Comparison of ENCODE assay signal across 8 mouse cellular contexts in genomic region chr10:81863409-81864407, GRCm38 (mm10). TPM values are rescaled to one million over a fixed set of nuclear protein-coding genes. Genes with fewer than 3 reads are reported as not detected.
DNase-seq lines count a peak whose midpoint lies in the region; ATAC-seq lines count a peak whose summit lies in the region.
"Not testable (repeated sequence)": the region's sequence is repeated elsewhere in the genome, so short reads cannot be mapped to it uniquely, and the experiment has no call there.

Gm32687 (plus strand) TSS chr10:81863934.

- H3K27ac ChIP-seq in forebrain, embryonic 10.5 days; intestine, embryonic 14.5 days (ENCODE audit: low read depth); lung, embryonic 15.5 days; neural tube, embryonic 13.5 days (replicated peaks): not testable (repeated sequence)

- H3K27me3 ChIP-seq in forebrain, embryonic 10.5 days (ENCODE audit: poor library complexity, severe bottlenecking); intestine, embryonic 14.5 days (replicated peaks; ENCODE audit: control insufficient read depth, insufficient read depth, low read length); lung, embryonic 15.5 days; neural tube, embryonic 13.5 days: not testable (repeated sequence)

- H3K4me3 ChIP-seq in forebrain, embryonic 10.5 days = peak within 1 kb of the TSS; percentile 29; the same call in 1 of the 2 replicates
- H3K4me3 ChIP-seq in intestine, embryonic 14.5 days (ENCODE audit: low read depth, low read length); lung, embryonic 15.5 days; neural tube, embryonic 13.5 days: not testable (repeated sequence)

- H3K36me3 ChIP-seq in forebrain, embryonic 10.5 days (replicated peaks); intestine, embryonic 14.5 days (ENCODE audit: control insufficient read depth, insufficient read depth, low read length); lung, embryonic 15.5 days; neural tube, embryonic 13.5 days: not testable (repeated sequence)

- H3K4me1 ChIP-seq in forebrain, embryonic 10.5 days; intestine, embryonic 14.5 days (replicated peaks; ENCODE audit: control insufficient read depth, insufficient read depth, low read length); lung, embryonic 15.5 days; neural tube, embryonic 13.5 days (replicated peaks): not testable (repeated sequence)

- ATAC-seq in intestine, embryonic 14.5 days (replicated peaks; ENCODE audit: low FRiP score, low TSS enrichment, low read depth) = peak; percentile 100
- peak; percentile 100 for ATAC-seq in lung, embryonic 15.5 days (ENCODE audit: borderline replicate concordance, extremely low read depth, low FRiP score, low TSS enrichment)
- peak; percentile 100 for ATAC-seq in neural tube, embryonic 13.5 days (ENCODE audit: low read depth)

- H3K9ac ChIP-seq in intestine, embryonic 14.5 days (ENCODE audit: low read length); lung, embryonic 15.5 days; neural tube, embryonic 13.5 days: not testable (repeated sequence)

- not testable (repeated sequence) for H3K9me3 ChIP-seq in forebrain, embryonic 10.5 days; intestine, embryonic 14.5 days (ENCODE audit: control insufficient read depth, low read length); lung, embryonic 15.5 days; neural tube, embryonic 13.5 days

- 33% methylated on average over 5 of the region's 49 CpGs for WGBS in forebrain, embryonic 10.5 days
- 32% methylated on average over 3 of the region's 49 CpGs for WGBS in intestine, embryonic 14.5 days
- 28% methylated on average over 6 of the region's 49 CpGs for WGBS in lung, embryonic 15.5 days
- WGBS in neural tube, embryonic 13.5 days = 25% methylated on average over 5 of the region's 49 CpGs

- not testable (repeated sequence) for H3K4me2 ChIP-seq in intestine, embryonic 14.5 days (ENCODE audit: low read length); lung, embryonic 15.5 days
- H3K4me2 ChIP-seq in neural tube, embryonic 13.5 days = 0 out of 2 replicates have a peak within 1 kb of the TSS, but pooled peaks have one; percentile 28

- DNase-seq in cerebellum, adult 11-12 months = peak; percentile 10
- not testable (repeated sequence) for DNase-seq in forebrain, embryonic 10.5 days (ENCODE audit: extremely low spot score, low spot score); intestine, embryonic 14.5 days (ENCODE audit: low spot score); thymus, postnatal 0 days (ENCODE audit: low spot score)
- peak; percentile 0 for DNase-seq in heart, adult 8-10 months (ENCODE audit: low spot score)
- peak; percentile 0 for DNase-seq in layer of hippocampus, postnatal 36 days

RNA-seq across cellular contexts. Expression of gene Gm32687, which starts in this region (rescaled TPM):
- polyA plus RNA-seq in forebrain, embryonic 10.5 days (2016; fragmentation: Nextera tagmentation; extraction: Ambion mirVana) = 8.7 and 10.4 TPM in 2 replicates
- total RNA-seq in heart, adult 8-10 months (2022) = 1 to 10 TPM in 3 of 4 experiments, under 1 TPM in 1; 0.95 to 2.1 (median 1.3) TPM
- 9.4 and 11.8 TPM in 2 replicates for polyA plus RNA-seq in intestine, embryonic 14.5 days (2014; fragmentation: Nextera tagmentation; extraction: Ambion mirVana)
- total RNA-seq in layer of hippocampus, postnatal 36 days (2021) = 1 to 10 TPM; 3.0 to 3.7 TPM
- polyA plus RNA-seq in lung, embryonic 15.5 days (2015; fragmentation: Nextera tagmentation; extraction: Ambion mirVana) = 9.5 and 10.5 TPM in 2 replicates
- polyA plus RNA-seq in neural tube, embryonic 13.5 days (2015; fragmentation: Nextera tagmentation; extraction: Ambion mirVana) = 14.2 and 16.0 TPM in 2 replicates
- polyA plus RNA-seq in thymus, postnatal 0 days (2015; fragmentation: Nextera tagmentation; extraction: Ambion mirVana) = 9.9 and 10.5 TPM in 2 replicates
